Mouse (Mus musculus) v-Abl transformed pro-B cells (cell line): ENCODE measurements around the gene Catsper2.
"Not testable (repeated sequence)": the region's sequence is repeated elsewhere in the genome, so short reads cannot be mapped to it uniquely, and the experiment has no call there.

Source experiments
- in situ Hi-C, 2 experiments: fragments of 400-800 bp; cut with MboI; formaldehyde crosslinking; loops; one replicate each; pipeline ENCODE4 v1.15.1; 2025; ENCODE audit not compliant: unreplicated experiment in 2 of 2

The Catsper2 gene

GRCm38 (mm10) chr2:121440834-121441605 lies 27.4 kb upstream of the Catsper2 start:
- in situ Hi-C loops, result no loop called here

GRCm38 (mm10) chr2:121439746-121440145 lies 26.2 kb upstream of the Catsper2 start:
- in situ Hi-C loops, result no loop called here

GRCm38 (mm10) chr2:121434854-121435253 lies 21.3 kb upstream of the Catsper2 start:
- in situ Hi-C loops, result no loop called here

GRCm38 (mm10) chr2:121425890-121426289 lies 12.3 kb upstream of the Catsper2 start:
- in situ Hi-C loops, result no loop called here

GRCm38 (mm10) chr2:121423166-121423565 lies 9.6 kb upstream of the Catsper2 start:
- in situ Hi-C loops, result no loop called here

- in situ Hi-C loops, result no loop called here
Measured at GRCm38 (mm10) chr2:121418476-121418875, 4.9 kb upstream of the Catsper2 start.

- in situ Hi-C loops, result no loop called here
Measured at GRCm38 (mm10) chr2:121416356-121416755, 2.8 kb upstream of the Catsper2 start.

- in situ Hi-C loops, result no loop called here
Measured at GRCm38 (mm10) chr2:121415591-121415990, 2.0 kb upstream of the Catsper2 start.

GRCm38 (mm10) chr2:121415103-121415502 lies 1.5 kb upstream of the Catsper2 start:
- in situ Hi-C loops, result no loop called here

- in situ Hi-C loops, result loop anchor here in 1 of 2 experiments (5.0 kb wide), 1 partner anchor 33 kb away; the partner anchor contains the start of gene Serf2
Measured at GRCm38 (mm10) chr2:121414139-121414685, 620 bp upstream of the Catsper2 start.

GRCm38 (mm10) chr2:121412843-121413386 lies 677 bp downstream of the Catsper2 start:
- in situ Hi-C loops, result loop anchor here in 1 of 2 experiments (5.0 kb wide), 1 partner anchor 34 kb away; the partner anchor contains the start of gene Serf2

GRCm38 (mm10) chr2:121408160-121408559 lies 5.4 kb downstream of the Catsper2 start:
- in situ Hi-C loops, result loop anchor here (5.0 to 10.0 kb wide), 2 partner anchors 74 to 427 kb away; no protein-coding TSS in a partner anchor

- in situ Hi-C loops, result loop anchor here in 1 of 2 experiments (10.0 kb wide), 1 partner anchor 432 kb away; no protein-coding TSS in a partner anchor
Measured at GRCm38 (mm10) chr2:121403296-121403695, 10.3 kb downstream of the Catsper2 start.

GRCm38 (mm10) chr2:121396624-121397023 lies 17.0 kb downstream of the Catsper2 start:
- in situ Hi-C loops, result loop anchor here (5.0 to 10.0 kb wide), 2 partner anchors 354 to 362 kb away; partner anchors contain the start of gene Epb42 (in 1 of the 2)

- in situ Hi-C loops, result not testable (repeated sequence)
Measured at GRCm38 (mm10) chr2:121386961-121387575, 26.5 kb downstream of the Catsper2 start, which contains the start of gene Strc. Gene Strc, minus strand, starts transcription at chr2:121387168.

GRCm38 (mm10) chr2:121374766-121375165 lies 38.8 kb downstream of the Catsper2 start:
- in situ Hi-C loops, result no loop called here

- in situ Hi-C loops, result no loop called here
Measured at GRCm38 (mm10) chr2:121372266-121372665, 41.3 kb downstream of the Catsper2 start.

- in situ Hi-C loops, result no loop called here
Measured at GRCm38 (mm10) chr2:121370921-121371320, 42.7 kb downstream of the Catsper2 start.

GRCm38 (mm10) chr2:121368831-121369230 lies 44.8 kb downstream of the Catsper2 start:
- in situ Hi-C loops, result no loop called here

GRCm38 (mm10) chr2:121363656-121364055 lies 49.9 kb downstream of the Catsper2 start:
- in situ Hi-C loops, result no loop called here

- in situ Hi-C loops, result no loop called here
Measured at GRCm38 (mm10) chr2:121359461-121359860, 54.1 kb downstream of the Catsper2 start.
